ENCODE assay signal across 8 mouse cellular contexts in the genomic region with DNA sequence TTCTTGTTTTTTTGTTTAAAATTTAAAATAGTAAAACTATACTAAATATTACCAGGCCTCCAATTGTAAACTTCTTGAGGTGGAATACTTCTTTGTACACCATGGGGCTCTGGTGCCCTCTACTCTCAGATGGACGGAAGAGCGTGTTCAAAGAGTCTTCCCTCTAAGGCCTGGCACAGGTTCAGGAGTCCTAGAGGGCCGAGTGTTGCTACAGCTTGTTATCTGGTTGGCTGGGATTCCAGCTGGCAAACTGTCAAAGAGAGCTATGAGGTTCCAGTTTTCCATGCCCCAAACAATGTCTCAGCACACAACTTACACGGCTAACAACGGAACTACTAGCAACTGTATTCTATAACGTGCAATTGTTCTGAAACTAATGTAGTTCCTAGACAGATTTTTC. TPM values are rescaled to one million over a fixed set of nuclear protein-coding genes. Genes with fewer than 3 reads are reported as not detected.
DNase-seq lines count a peak whose midpoint lies in the region; ATAC-seq lines count a peak whose summit lies in the region.

No protein-coding gene starts in this region.

- no peak overlapping the region for H3K4me3 ChIP-seq in liver, embryonic 11.5 days (ENCODE audit: low read depth, low read length)

- H3K9ac ChIP-seq in liver, embryonic 11.5 days (ENCODE audit: low read depth, low read length) = no peak overlapping the region

- H3K27ac ChIP-seq in liver, embryonic 11.5 days (ENCODE audit: low read depth, low read length) = no peak overlapping the region

- 88% methylated on average over 6 of the region's 6 CpGs for WGBS in liver, embryonic 11.5 days

- H3K36me3 ChIP-seq in liver, embryonic 11.5 days (ENCODE audit: control insufficient read depth, insufficient read depth, low read length) = peaks cover 4% of the 10 kb centered on the region; the same call in 1 of the 2 replicates

- H3K9me3 ChIP-seq in liver, embryonic 11.5 days (ENCODE audit: control insufficient read depth, low read length) = no peaks in the 10 kb centered on the region

- no peaks in the 10 kb centered on the region for H3K4me1 ChIP-seq in liver, embryonic 11.5 days (replicated peaks; ENCODE audit: control insufficient read depth, insufficient read depth, low read length)

- no peak for ATAC-seq in liver, embryonic 11.5 days (replicated peaks; ENCODE audit: low FRiP score)

- no peak overlapping the region for H3K4me2 ChIP-seq in liver, embryonic 11.5 days

- no peaks in the 10 kb centered on the region for H3K27me3 ChIP-seq in liver, embryonic 11.5 days (replicated peaks; ENCODE audit: control insufficient read depth, insufficient read depth, low read length)

- peak; percentile 84 for DNase-seq in left cerebral cortex, postnatal 4 days
- no peak for DNase-seq in left cerebral cortex, postnatal 36 days (ENCODE audit: low spot score in 2 of 2)
- peak; percentile 81 to 92 for DNase-seq in adrenal gland, adult (ENCODE audit: inconsistent age in 2 of 2, low spot score in 1 of 2)
- DNase-seq in cerebellum, postnatal 36 days = peak; percentile 58 to 61
- DNase-seq in heart, postnatal 4 days = peak; percentile 92
- peak; percentile 43 for DNase-seq in skeletal muscle tissue, adult 2 months (ENCODE audit: low read depth, low spot score)
- DNase-seq in liver, embryonic 11.5 days (ENCODE audit: low spot score) = no peak
- DNase-seq in left cerebral cortex, adult 18-20 months (ENCODE audit: low spot score in 2 of 2) = no peak

- intact Hi-C loops in left cerebral cortex, postnatal 4 days (cut with DNase I) = no loop called here
- intact Hi-C loops in left cerebral cortex, postnatal 36 days (cut with DNase I) = no loop called here

RNA-seq across cellular contexts. Expression of gene Tet2, which starts 28.8 kb away (rescaled TPM):
- total RNA-seq in left cerebral cortex, postnatal 4 days (2021) = 10 to 100 TPM; 62.0 to 68.6 TPM
- 10 to 100 TPM; 28.5 to 53.7 TPM for total RNA-seq in left cerebral cortex, postnatal 36 days (2021)
- total RNA-seq in heart, postnatal 4 days (2021) = 10 to 100 TPM; 41.7 to 48.3 TPM
- 8.2 and 8.7 TPM in 2 replicates for polyA plus RNA-seq in liver, embryonic 11.5 days (2014; fragmentation: Nextera tagmentation; extraction: Ambion mirVana)
- total RNA-seq in left cerebral cortex, adult 18-20 months (2021) = 10 to 100 TPM; 42.2 to 46.5 TPM

Comparison
In these comparisons a context has a peak if more than half of its experiments do, and no peak if none do; other contexts are left out.
1. DNase-seq: peak in left cerebral cortex, postnatal 4 days (single experiment), adrenal gland, adult (2 of 2), cerebellum, postnatal 36 days (2 of 2), heart, postnatal 4 days (single experiment) and skeletal muscle tissue, adult 2 months (single experiment); none in left cerebral cortex, postnatal 36 days (0 of 2), liver, embryonic 11.5 days (single experiment) and left cerebral cortex, adult 18-20 months (0 of 2).